Mouse (Mus musculus) spleen, adult 2 months (tissue): ENCODE data around the gene Sh3rf1.

Experiments used
- CTCF ChIP-seq: fragments of 200-500 bp; IDR thresholded peaks from 2 replicates; pipeline ENCODE4 v1.5.1; 2011; ENCODE audit warnings: mild to moderate bottlenecking, inconsistent platforms; ENCODE audit not compliant: insufficient read depth, insufficient read length, insufficient replicate concordance; ENCODE audit errors: extremely low read depth
- POLR2A ChIP-seq: fragments of 200-500 bp; IDR thresholded peaks from 2 replicates; pipeline ENCODE4 v1.6.1; 2011; ENCODE audit warnings: low read depth, low read length, inconsistent platforms

DNA sequence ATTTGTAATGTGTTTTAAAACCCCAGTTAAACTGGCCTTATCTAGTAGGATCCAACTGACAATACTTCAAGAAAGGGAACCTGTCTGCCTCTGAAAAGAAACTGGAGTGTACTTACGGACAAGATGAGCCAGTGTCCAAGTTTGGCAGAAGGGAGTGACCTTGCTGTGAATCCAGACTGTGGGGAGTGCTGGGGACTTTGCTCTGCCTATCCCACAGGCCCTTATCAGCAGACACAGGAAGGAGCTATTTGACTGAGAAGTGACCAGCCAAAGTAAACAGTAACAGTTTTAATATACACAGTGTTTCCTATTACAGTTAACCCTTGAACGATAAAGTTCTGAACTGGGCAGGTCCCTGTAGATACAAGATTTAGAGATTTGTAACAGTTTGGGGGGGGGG lies 173.5 kb downstream of the Sh3rf1 start:
- TF ChIP-seq CTCF (no peak), POLR2A (no peak)
